Mouse (Mus musculus) embryonic facial prominence, embryonic 14.5 days (tissue): ENCODE results near the gene Gemin2. TPM values are rescaled to one million over a fixed set of nuclear protein-coding genes. Genes with fewer than 3 reads are reported as not detected.

Experiments used
- ATAC-seq: fragments of 200-750 bp; cut with Nextera tagmentation; 2 replicates; pipeline ENCODE4 v1.8.0; 2017; ENCODE audit warnings: low read depth, moderate number of reproducible peaks, moderate TSS enrichment
- DNase-seq: peaks from one replicate; pipeline ENCODE4 v3.0.0-alpha.2; 2015; ENCODE audit warnings: low spot score
- H3K27ac ChIP-seq: fragments of 300-500 bp; sonication (generic); replicated peaks from 2 replicates; pipeline ENCODE4 v1.5.1; 2014; ENCODE audit warnings: low read depth, mild to moderate bottlenecking, low read length, moderate library complexity
- H3K27me3 ChIP-seq: fragments of 300-500 bp; sonication (generic); replicated peaks from 2 replicates; pipeline ENCODE4 v1.6.1; 2014; ENCODE audit warnings: low read length; ENCODE audit not compliant: control insufficient read depth, insufficient read depth
- H3K36me3 ChIP-seq: fragments of 300-500 bp; sonication (generic); 2 replicates; pipeline ENCODE4 v1.6.1; 2014; ENCODE audit warnings: low read length, mixed read lengths; ENCODE audit not compliant: control insufficient read depth, insufficient read depth
- H3K4me1 ChIP-seq: fragments of 300-500 bp; sonication (generic); 2 replicates; pipeline ENCODE4 v1.6.1; 2014; ENCODE audit warnings: antibody characterized with exemption, low read length; ENCODE audit not compliant: control insufficient read depth, insufficient read depth
- H3K4me2 ChIP-seq: fragments of 300-500 bp; sonication (generic); 2 replicates; pipeline ENCODE4 v1.6.1; 2014; ENCODE audit warnings: low read depth, mild to moderate bottlenecking, low read length, moderate library complexity, mixed read lengths
- H3K4me3 ChIP-seq: fragments of 300-500 bp; sonication (generic); 2 replicates; pipeline ENCODE4 v1.5.1; 2014; ENCODE audit warnings: low read depth, mild to moderate bottlenecking, low read length
- H3K9ac ChIP-seq: fragments of 300-500 bp; sonication (generic); 2 replicates; pipeline ENCODE4 v1.6.1; 2014; ENCODE audit warnings: low read depth, mild to moderate bottlenecking, low read length, moderate library complexity, mixed read lengths
- H3K9me3 ChIP-seq: fragments of 300-500 bp; sonication (generic); 2 replicates; pipeline ENCODE4 v1.6.1; 2016; ENCODE audit warnings: low read length; ENCODE audit not compliant: control insufficient read depth
- WGBS: fragments of 180-500 bp; shearing (Covaris S2); extraction: QIAGEN DNeasy Blood & Tissue Kit; methylation state at CpG from one replicate; pipeline ENCODE4 v1.1.7; 2014; 5-methylcytosine and 5-hydroxymethylcytosine counted together
- polyA plus RNA-seq: library from polyadenylated mRNA; unstranded; fragments of >200 nt; fragmentation: Nextera tagmentation; extraction: Ambion mirVana; gene quantifications from 2 replicates; pipeline ENCODE4 v1.2.1, GENCODE M21; 2014

The Gemin2 gene
- polyA plus RNA-seq, 1 experiment from 2014 or later, result 13.3 TPM

DNA sequence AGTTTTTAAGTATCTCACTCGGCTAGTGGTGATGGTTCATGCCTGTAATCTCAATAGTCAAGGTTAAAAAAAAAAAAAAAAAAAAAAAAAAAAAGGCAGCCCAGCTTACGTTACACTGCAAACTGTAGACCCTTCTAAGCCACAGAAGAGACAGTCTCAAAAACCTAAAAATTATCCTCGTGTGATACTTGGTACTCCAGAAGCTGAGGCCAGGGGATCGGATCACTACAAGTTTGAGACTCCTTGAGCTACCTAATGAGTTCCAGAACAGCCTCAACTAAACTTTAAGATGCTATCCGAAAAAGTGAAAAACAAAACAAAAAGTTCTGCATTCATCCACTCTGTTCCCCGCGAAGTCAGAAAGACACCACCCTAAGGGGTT is 492 bp upstream of the Gemin2 start:
- H3K4me2 ChIP-seq, result peak overlapping the region; percentile 72
- peak overlapping the region; percentile 82 for H3K27ac ChIP-seq
- DNase-seq (peak; percentile 11), ATAC-seq (no peak)
- peak overlapping the region; percentile 70 for H3K4me3 ChIP-seq
- peak overlapping the region; percentile 61 for H3K9ac ChIP-seq
- no peaks in the 10 kb centered on the region for H3K27me3 ChIP-seq
- peaks cover 10% of the 10 kb centered on the region; the same call in 1 of the 2 replicates for H3K36me3 ChIP-seq
- WGBS, result under 1% methylated on average over 7 of the region's 7 CpGs
- peaks cover 27% of the 10 kb centered on the region for H3K4me1 ChIP-seq
- H3K9me3 ChIP-seq, result no peaks in the 10 kb centered on the region

DNA sequence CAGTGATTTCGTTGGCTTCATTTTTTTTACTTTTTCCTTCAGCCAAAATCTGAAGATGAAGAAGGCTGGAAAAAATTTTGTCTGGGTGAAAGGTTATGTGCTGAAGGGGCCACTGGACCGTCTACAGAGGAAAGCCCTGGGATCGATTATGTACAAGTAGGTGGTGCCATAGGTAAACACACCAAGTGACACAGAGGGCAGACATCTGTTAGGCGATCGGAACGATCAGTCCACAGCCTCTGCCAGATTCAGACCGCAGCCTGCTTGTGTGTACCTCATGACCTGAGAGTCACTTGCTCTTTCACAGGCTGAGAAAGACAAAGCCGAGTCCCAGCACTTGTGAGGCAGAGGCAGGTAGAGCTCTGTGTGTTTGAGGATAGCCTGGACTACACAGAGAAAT is 4.8 kb downstream of the Gemin2 start:
- 58% methylated on average over 8 of the region's 8 CpGs for WGBS
- no peaks in the 10 kb centered on the region for H3K27me3 ChIP-seq
- peaks cover 50% of the 10 kb centered on the region for H3K36me3 ChIP-seq
- H3K4me2 ChIP-seq, result no peak overlapping the region
- ATAC-seq, result no peak
- DNase-seq, result no peak
- H3K27ac ChIP-seq, result no peak overlapping the region
- H3K9ac ChIP-seq, result no peak overlapping the region
- H3K4me1 ChIP-seq, result no peaks in the 10 kb centered on the region
- no peaks in the 10 kb centered on the region for H3K9me3 ChIP-seq
- no peak overlapping the region for H3K4me3 ChIP-seq

DNA sequence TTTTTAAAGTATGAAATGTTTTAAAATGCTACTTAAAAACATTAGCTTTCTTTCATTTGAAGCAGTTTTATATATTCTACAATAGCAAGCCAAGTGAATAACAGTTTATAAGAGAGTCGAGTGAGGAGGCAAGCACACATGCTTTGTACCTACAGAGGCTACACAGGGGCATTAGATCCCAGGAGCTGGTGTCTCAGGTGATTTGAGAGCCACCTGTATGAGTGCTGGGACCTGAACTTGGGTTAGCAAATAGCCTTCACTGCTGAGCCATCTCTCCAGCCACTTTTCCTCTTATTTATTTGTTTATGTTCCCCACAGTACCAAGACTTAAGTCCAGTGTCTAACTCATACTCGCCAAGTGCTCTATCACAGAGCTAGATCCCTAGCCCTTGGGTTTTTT is 6.7 kb downstream of the Gemin2 start:
- DNase-seq (no peak), ATAC-seq (no peak)
- Histone ChIP-seq H3K4me2 (no peak overlapping the region), H3K27ac (no peak overlapping the region), H3K4me1 (no peaks in the 10 kb centered on the region), H3K4me3 (no peak overlapping the region), H3K9ac (no peak overlapping the region), H3K27me3 (no peaks in the 10 kb centered on the region), H3K9me3 (no peaks in the 10 kb centered on the region), H3K36me3 (peaks cover 66% of the 10 kb centered on the region)
- 90% methylated on average over 2 of the region's 2 CpGs for WGBS

DNA sequence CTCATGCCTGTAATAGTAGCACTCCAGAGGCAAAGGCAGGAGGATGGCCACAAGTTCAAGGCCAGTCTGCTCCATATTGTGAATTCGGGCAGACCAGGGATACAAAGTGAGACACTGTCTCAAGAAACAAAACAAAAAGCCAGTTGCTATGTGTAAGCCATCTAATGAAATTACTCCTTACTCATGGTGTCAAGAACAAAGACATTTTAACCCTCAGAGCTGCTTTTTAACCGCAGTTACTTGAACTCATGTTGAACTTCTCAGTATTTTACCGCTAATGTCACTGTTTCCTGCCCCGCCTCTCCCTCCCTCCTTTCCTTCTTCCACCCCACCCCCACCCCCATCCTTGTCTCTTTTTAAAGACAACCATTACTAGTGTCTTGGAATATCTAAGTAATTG is 8.1 kb downstream of the Gemin2 start:
- H3K4me1 ChIP-seq, result no peaks in the 10 kb centered on the region
- H3K27me3 ChIP-seq, result no peaks in the 10 kb centered on the region
- no peak overlapping the region for H3K4me3 ChIP-seq
- 95% methylated on average over 4 of the region's 4 CpGs for WGBS
- DNase-seq (no peak), ATAC-seq (no peak)
- H3K27ac ChIP-seq, result no peak overlapping the region
- H3K36me3 ChIP-seq, result peaks cover 79% of the 10 kb centered on the region
- H3K9me3 ChIP-seq, result no peaks in the 10 kb centered on the region
- no peak overlapping the region for H3K9ac ChIP-seq
- no peak overlapping the region for H3K4me2 ChIP-seq

DNA sequence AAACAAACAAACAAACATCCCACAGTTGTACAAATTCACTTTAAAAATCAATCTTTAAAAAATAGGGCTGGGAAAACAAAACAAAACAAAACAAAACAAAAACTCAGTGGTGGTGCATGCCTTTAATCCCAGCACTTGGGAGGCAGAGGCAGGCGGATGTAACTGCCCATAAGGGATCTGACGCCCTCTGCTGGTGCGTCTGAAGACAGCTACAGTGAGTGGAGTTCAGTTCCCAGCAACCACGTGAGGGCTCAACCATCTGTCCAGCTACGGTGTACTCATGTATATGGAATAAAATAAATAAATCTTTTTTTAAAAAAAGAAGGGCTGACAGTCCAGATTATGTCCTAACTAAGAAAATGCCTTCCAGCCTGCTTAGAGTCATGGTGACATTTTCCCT is 18.9 kb downstream of the Gemin2 start:
- H3K4me1 ChIP-seq, result no peaks in the 10 kb centered on the region
- ATAC-seq, result no peak

DNA sequence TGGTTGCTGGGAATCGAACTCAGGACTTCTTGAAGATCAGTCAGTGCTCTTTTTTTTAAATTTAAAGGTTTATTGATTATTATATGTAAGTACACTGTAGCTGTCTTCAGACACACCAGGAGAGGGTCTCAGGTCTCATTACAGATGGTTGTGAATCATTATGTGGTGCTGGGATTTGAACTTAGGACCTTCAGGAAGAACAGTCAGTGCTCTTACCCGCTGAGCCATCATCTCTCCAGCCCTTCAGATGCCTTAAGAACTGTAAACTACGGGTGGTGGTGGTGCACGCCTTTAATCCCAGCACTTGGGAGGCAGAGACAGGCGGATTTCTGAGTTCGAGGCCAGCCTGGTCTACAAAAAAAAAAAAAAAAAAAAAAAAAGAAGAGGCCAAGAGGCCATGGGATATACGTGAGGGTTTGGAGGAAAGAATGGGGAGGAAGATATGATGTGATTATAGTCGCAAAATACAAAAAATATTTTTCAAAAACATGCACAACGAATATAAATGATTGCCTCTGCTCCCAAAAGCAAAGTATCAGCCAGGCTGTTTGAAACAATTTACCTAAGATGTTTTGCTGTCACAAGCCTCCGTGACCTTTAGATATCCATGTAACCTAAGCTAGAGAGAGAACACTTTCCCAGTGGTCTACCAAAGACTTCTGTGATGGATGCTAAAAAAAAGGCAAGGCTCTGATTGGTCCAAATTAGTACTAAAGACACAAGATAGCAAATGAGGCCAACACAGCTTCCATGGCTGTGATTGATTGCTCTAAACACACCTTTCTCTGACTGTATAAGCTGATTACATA is 26.2 kb downstream of the Gemin2 start:
- Histone ChIP-seq H3K4me2 (peak overlapping the region; percentile 27; the same call in 1 of the 2 replicates), H3K9ac (no peak overlapping the region), H3K27me3 (no peaks in the 10 kb centered on the region), H3K4me3 (no peak overlapping the region), H3K4me1 (no peaks in the 10 kb centered on the region), H3K9me3 (no peaks in the 10 kb centered on the region), H3K27ac (peak overlapping the region; percentile 65; the same call in 1 of the 2 replicates), H3K36me3 (peaks cover 25% of the 10 kb centered on the region)
- ATAC-seq, result no peak
- no peak for DNase-seq
- WGBS, result 69% methylated on average over 10 of the region's 10 CpGs

More for the DNA sequence above, 18.9 kb downstream of the Gemin2 start:
- Histone ChIP-seq H3K9me3 (no peaks in the 10 kb centered on the region), H3K4me3 (no peak overlapping the region), H3K27me3 (no peaks in the 10 kb centered on the region), H3K27ac (no peak overlapping the region), H3K36me3 (peaks cover 25% of the 10 kb centered on the region), H3K4me2 (no peak overlapping the region), H3K9ac (no peak overlapping the region)
- 59% methylated on average over 5 of the region's 5 CpGs for WGBS
- DNase-seq, result no peak

DNA sequence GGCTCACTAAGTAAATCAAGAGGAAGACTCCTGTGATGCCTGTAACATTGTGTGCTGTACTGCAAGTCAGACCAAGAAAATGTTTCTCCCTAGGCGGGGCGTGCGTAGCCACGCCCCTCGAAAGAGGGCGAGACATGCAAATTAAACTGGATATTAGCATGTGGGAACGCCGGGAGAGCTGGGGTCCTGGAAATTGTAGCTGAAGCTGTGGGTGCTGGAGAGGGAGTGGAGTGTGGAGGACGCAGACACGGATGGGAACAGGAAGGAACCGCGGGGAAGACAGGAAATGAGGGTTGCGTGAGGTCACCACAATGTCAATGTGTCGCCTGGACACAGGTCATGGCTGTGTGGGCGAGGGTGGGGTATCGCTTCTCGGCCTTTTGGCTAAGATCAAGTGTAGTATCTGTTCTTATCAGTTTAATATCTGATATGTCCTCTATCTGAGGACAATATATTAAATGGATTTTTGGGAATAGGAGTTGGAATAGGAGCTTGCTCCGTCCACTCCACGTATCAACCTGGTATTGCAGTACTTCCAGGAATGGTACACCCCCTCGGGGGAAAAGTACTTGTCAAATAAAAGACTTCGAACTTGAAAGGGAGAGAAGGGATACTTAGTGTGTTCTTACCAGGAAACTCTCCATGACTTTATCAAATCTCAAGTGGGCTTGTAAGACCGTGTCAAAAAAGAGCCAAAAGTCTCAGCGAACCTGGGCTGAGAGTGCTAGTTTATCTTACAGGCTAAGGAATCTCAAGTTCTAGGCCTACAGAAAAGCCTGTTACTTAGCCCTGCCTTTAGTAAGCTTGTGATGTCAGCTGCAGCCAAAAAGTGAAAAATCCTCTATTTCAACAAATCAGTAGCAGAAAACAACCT is 27.0 kb downstream of the Gemin2 start:
- ATAC-seq (peak; percentile 80), DNase-seq (peak; percentile 84)
- Histone ChIP-seq H3K36me3 (peaks cover 34% of the 10 kb centered on the region), H3K9me3 (no peaks in the 10 kb centered on the region), H3K4me2 (peak overlapping the region; percentile 27), H3K9ac (no peak overlapping the region), H3K27ac (peak overlapping the region; percentile 65), H3K4me1 (no peaks in the 10 kb centered on the region), H3K4me3 (0 out of 2 replicates have a peak overlapping the region, but pooled peaks have one; percentile 3), H3K27me3 (no peaks in the 10 kb centered on the region)
- 6% methylated on average over 23 of the region's 23 CpGs for WGBS

DNA sequence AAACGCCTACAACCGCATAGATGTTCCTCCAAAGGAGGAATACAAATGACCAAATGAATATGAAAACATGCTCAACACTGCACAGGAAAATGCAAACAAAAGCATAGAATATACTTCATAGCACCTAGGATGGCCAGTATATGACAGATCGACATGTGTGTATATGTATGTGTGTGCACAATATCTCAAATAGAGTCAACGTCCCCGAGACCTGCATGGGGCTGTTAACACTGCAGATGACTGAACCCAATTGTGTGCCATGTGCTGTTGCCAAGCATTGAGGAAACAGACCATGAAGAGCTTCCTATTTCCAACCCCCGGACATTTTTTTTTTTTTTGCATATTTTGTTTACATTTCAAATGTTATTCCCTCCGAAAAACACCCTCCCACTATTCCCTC is 27.7 kb downstream of the Gemin2 start:
- Histone ChIP-seq H3K36me3 (peaks cover 40% of the 10 kb centered on the region), H3K4me2 (no peak overlapping the region), H3K4me3 (no peak overlapping the region), H3K4me1 (no peaks in the 10 kb centered on the region), H3K27me3 (no peaks in the 10 kb centered on the region), H3K9me3 (no peaks in the 10 kb centered on the region), H3K9ac (no peak overlapping the region), H3K27ac (no peak overlapping the region; the same call in 1 of the 2 replicates)
- 29% methylated on average over 7 of the region's 7 CpGs for WGBS
- DNase-seq, result no peak
- ATAC-seq, result peak; percentile 58; the same call in 1 of the 2 replicates
